Mouse (Mus musculus) forebrain, embryonic 13.5 days (tissue): ENCODE data around the gene Angptl8. TPM values are rescaled to one million over a fixed set of nuclear protein-coding genes. Genes with fewer than 3 reads are reported as not detected.
A peak's percentile ranks its signal among the peaks of the same experiment; 100 is the strongest.

Experiments
- ATAC-seq: fragments of 200-750 bp; cut with Nextera tagmentation; 2 replicates; pipeline ENCODE4 v1.8.0; 2017
- H3K27ac ChIP-seq: fragments of 300-500 bp; sonication (generic); 2 replicates; pipeline ENCODE4 v1.5.1; 2015; ENCODE audit warnings: inconsistent platforms, mild to moderate bottlenecking, moderate library complexity
- H3K27me3 ChIP-seq: fragments of 300-500 bp; sonication (generic); 2 replicates; pipeline ENCODE4 v1.6.1; 2015; ENCODE audit warnings: mild to moderate bottlenecking, inconsistent platforms
- H3K36me3 ChIP-seq: fragments of 300-500 bp; sonication (generic); 2 replicates; pipeline ENCODE4 v1.6.1; 2015; ENCODE audit warnings: mild to moderate bottlenecking, inconsistent platforms; ENCODE audit not compliant: poor library complexity, severe bottlenecking
- H3K4me1 ChIP-seq: fragments of 300-500 bp; sonication (generic); 2 replicates; pipeline ENCODE4 v1.6.1; 2015; ENCODE audit warnings: inconsistent platforms
- H3K4me2 ChIP-seq: fragments of 300-500 bp; sonication (generic); 2 replicates; pipeline ENCODE4 v1.6.1; 2015; ENCODE audit warnings: inconsistent platforms, mild to moderate bottlenecking, moderate library complexity
- H3K4me3 ChIP-seq: fragments of 300-500 bp; sonication (generic); 2 replicates; pipeline ENCODE4 v1.5.1; 2015; ENCODE audit warnings: mild to moderate bottlenecking, inconsistent platforms
- H3K9ac ChIP-seq: fragments of 300-500 bp; sonication (generic); 2 replicates; pipeline ENCODE4 v1.6.1; 2015; ENCODE audit warnings: mild to moderate bottlenecking, inconsistent platforms
- H3K9me3 ChIP-seq: fragments of 300-500 bp; sonication (generic); replicated peaks from 2 replicates; pipeline ENCODE4 v1.6.1; 2016; ENCODE audit warnings: inconsistent platforms
- WGBS: fragments of 180-500 bp; shearing (Covaris S2); methylation state at CpG from one replicate; pipeline ENCODE4 v1.1.7; 2015; 5-methylcytosine and 5-hydroxymethylcytosine counted together
- polyA plus RNA-seq: library from polyadenylated mRNA; unstranded; fragments of >200 nt; fragmentation: Nextera tagmentation; extraction: Ambion mirVana; gene quantifications from 2 replicates; pipeline ENCODE4 v1.2.1, GENCODE M21; 2015

Gene Angptl8
- polyA plus RNA-seq, 1 experiment from 2014 or later = not detected

GRCm38 (mm10) chr9:21818561-21818960 is 16.7 kb upstream of the Angptl8 start:
- Histone ChIP-seq H3K27me3 (no peaks in the 10 kb centered on the region), H3K4me2 (no peak overlapping the region), H3K27ac (no peak overlapping the region), H3K36me3 (peaks cover 4% of the 10 kb centered on the region; the same call in 1 of the 2 replicates), H3K9ac (no peak overlapping the region), H3K4me1 (no peaks in the 10 kb centered on the region), H3K9me3 (no peaks in the 10 kb centered on the region), H3K4me3 (no peak overlapping the region)
- ATAC-seq = no peak
- WGBS = 91% methylated on average over 6 of the region's 6 CpGs

DNA sequence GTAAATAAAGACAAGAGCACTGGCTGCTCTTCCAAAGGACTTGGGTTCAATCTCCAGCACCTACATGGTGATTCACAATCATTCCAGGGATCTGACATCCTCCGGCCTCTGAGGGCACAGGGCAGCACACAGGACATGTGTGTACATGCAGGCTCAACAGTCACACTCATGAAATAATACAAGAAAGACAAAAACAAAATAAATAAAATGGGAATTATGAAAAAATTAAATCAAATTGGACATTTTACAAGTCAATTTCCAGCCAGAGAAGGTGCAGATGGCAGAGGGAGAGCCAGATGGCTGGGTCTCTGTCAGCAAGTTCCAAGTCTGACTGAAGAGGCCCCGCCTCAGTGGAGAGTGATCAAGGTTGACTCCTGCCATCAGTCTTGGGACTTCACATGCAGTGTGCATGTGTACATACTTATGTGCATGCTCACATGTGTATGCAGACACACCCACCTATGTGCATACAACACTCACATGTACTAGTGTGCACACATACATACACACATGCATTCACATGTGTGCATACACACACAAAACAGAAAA is 16.1 kb upstream of the Angptl8 start:
- H3K36me3 ChIP-seq = peaks cover 2% of the 10 kb centered on the region; the same call in 1 of the 2 replicates
- no peaks in the 10 kb centered on the region for H3K27me3 ChIP-seq
- ATAC-seq = peak; percentile 61; the same call in 1 of the 2 replicates
- H3K27ac ChIP-seq = no peak overlapping the region
- H3K9me3 ChIP-seq = no peaks in the 10 kb centered on the region
- H3K4me1 ChIP-seq = no peaks in the 10 kb centered on the region
- no peak overlapping the region for H3K9ac ChIP-seq
- no peak overlapping the region for H3K4me3 ChIP-seq
- H3K4me2 ChIP-seq = no peak overlapping the region
- 89% methylated on average over 2 of the region's 2 CpGs for WGBS

GRCm38 (mm10) chr9:21820183-21820582 is 15.1 kb upstream of the Angptl8 start:
- no peaks in the 10 kb centered on the region for H3K9me3 ChIP-seq
- no peak for ATAC-seq
- no peaks in the 10 kb centered on the region for H3K4me1 ChIP-seq
- no peaks in the 10 kb centered on the region for H3K36me3 ChIP-seq
- no peaks in the 10 kb centered on the region for H3K27me3 ChIP-seq
- 86% methylated on average over 12 of the region's 12 CpGs for WGBS
- H3K4me2 ChIP-seq = no peak overlapping the region
- H3K27ac ChIP-seq = no peak overlapping the region
- no peak overlapping the region for H3K4me3 ChIP-seq
- H3K9ac ChIP-seq = no peak overlapping the region

- H3K4me1 ChIP-seq = no peaks in the 10 kb centered on the region
- H3K27me3 ChIP-seq = no peaks in the 10 kb centered on the region
- no peak overlapping the region for H3K4me3 ChIP-seq
- no peaks in the 10 kb centered on the region for H3K9me3 ChIP-seq
- WGBS = 87% methylated on average over 6 of the region's 6 CpGs
- H3K4me2 ChIP-seq = no peak overlapping the region
- no peaks in the 10 kb centered on the region for H3K36me3 ChIP-seq
- H3K9ac ChIP-seq = no peak overlapping the region
- no peak overlapping the region for H3K27ac ChIP-seq
- ATAC-seq = no peak
Observed at GRCm38 (mm10) chr9:21822686-21823085, 12.6 kb upstream of the Angptl8 start.

GRCm38 (mm10) chr9:21823957-21824356 is 11.4 kb upstream of the Angptl8 start:
- Histone ChIP-seq H3K36me3 (no peaks in the 10 kb centered on the region), H3K4me2 (no peak overlapping the region), H3K27ac (no peak overlapping the region), H3K9ac (no peak overlapping the region), H3K27me3 (no peaks in the 10 kb centered on the region), H3K4me1 (no peaks in the 10 kb centered on the region), H3K9me3 (no peaks in the 10 kb centered on the region), H3K4me3 (no peak overlapping the region)
- no peak for ATAC-seq
- WGBS = 69% methylated on average over 4 of the region's 4 CpGs

DNA sequence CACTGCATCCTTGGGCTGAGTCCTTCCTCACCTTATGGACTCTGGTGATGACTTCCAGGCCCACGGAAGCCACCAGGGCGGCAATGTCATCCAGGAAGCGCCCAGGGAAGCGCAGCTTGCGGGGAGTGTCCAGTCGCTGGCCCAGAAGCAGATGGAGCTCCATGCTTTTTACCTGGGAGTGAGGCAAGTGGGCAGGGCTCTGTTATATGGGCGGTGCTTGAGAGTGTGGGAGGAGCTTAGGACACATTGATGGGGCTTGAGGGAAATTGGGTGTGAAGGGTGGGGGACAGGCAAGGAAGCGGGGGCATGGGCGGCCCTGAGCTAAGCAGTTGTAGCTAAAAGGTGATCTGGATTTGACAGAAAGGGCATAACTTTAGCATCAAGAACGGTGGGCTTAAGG is 10.9 kb upstream of the Angptl8 start:
- no peaks in the 10 kb centered on the region for H3K9me3 ChIP-seq
- WGBS = 71% methylated on average over 10 of the region's 10 CpGs
- no peak overlapping the region for H3K9ac ChIP-seq
- no peak for ATAC-seq
- H3K4me3 ChIP-seq = no peak overlapping the region
- H3K4me1 ChIP-seq = no peaks in the 10 kb centered on the region
- no peak overlapping the region for H3K27ac ChIP-seq
- no peaks in the 10 kb centered on the region for H3K27me3 ChIP-seq
- H3K36me3 ChIP-seq = no peaks in the 10 kb centered on the region
- no peak overlapping the region for H3K4me2 ChIP-seq

DNA sequence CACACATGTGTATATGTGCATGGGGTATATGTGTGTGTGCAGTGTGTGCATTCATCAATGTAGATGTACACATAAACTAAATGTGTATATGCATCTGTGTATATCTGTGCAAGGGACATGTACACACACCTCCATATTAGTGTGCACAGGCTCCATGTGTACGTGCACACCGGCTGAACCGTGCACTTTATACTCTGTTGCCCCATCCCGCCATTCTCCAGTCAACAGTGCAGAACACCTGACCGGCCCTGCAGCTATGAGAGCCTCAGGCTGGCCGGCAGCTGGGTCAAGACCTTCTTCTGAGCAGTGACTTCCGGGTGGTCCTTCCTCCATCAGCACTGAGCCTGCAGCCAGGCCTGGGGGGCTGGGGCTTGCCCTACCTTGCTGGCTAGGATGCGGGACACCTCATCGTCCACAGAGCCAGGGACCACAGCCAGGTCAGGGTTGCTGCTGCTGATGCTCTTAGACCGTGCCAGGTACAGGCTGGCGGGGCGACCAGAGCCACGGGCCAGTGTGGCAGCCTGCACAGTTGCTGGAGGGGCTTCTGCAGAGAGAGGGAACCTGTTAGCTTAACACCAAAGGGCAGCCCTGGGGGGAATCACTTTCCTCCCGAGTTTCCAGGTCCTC is 5.4 kb upstream of the Angptl8 start:
- Histone ChIP-seq H3K27ac (no peak overlapping the region), H3K4me1 (no peaks in the 10 kb centered on the region), H3K9ac (no peak overlapping the region), H3K36me3 (no peaks in the 10 kb centered on the region), H3K4me2 (no peak overlapping the region), H3K27me3 (no peaks in the 10 kb centered on the region), H3K4me3 (no peak overlapping the region), H3K9me3 (no peaks in the 10 kb centered on the region)
- no peak for ATAC-seq
- 91% methylated on average over 14 of the region's 14 CpGs for WGBS

- H3K4me2 ChIP-seq = no peak overlapping the region
Observed at GRCm38 (mm10) chr9:21830461-21830850, 4.9 kb upstream of the Angptl8 start.

DNA sequence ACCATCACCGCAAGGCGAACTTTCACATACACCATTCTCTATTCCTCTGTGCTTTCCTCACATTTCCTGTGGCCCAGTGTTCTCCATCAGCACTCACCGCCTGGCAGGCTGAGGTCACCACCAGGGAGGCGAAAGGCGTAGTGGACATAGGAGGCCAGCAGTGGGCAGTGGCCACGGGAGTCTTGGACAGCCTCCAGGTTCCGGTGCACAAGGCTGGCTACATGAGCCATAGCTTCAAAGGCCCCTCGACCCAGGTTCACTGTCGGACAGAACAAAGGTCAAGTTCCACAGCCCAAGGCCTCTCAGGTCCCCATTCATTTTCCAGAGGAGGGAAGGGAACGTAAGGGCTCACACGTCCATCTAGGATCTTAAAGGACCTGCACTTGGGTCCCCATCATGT is 4.4 kb upstream of the Angptl8 start:
- no peak for ATAC-seq
- H3K4me1 ChIP-seq = no peaks in the 10 kb centered on the region
- no peak overlapping the region for H3K4me3 ChIP-seq
- no peak overlapping the region for H3K27ac ChIP-seq
- H3K27me3 ChIP-seq = no peaks in the 10 kb centered on the region
- no peaks in the 10 kb centered on the region for H3K36me3 ChIP-seq
- H3K9ac ChIP-seq = no peak overlapping the region
- 90% methylated on average over 11 of the region's 11 CpGs for WGBS
- no peaks in the 10 kb centered on the region for H3K9me3 ChIP-seq
- H3K4me2 ChIP-seq = no peak overlapping the region

More at GRCm38 (mm10) chr9:21830461-21830850, 4.9 kb upstream of the Angptl8 start:
- WGBS = 85% methylated on average over 5 of the region's 5 CpGs
- Histone ChIP-seq H3K4me1 (no peaks in the 10 kb centered on the region), H3K9ac (no peak overlapping the region), H3K9me3 (no peaks in the 10 kb centered on the region), H3K27me3 (no peaks in the 10 kb centered on the region), H3K36me3 (no peaks in the 10 kb centered on the region), H3K27ac (no peak overlapping the region), H3K4me3 (no peak overlapping the region)
- no peak for ATAC-seq

GRCm38 (mm10) chr9:21831558-21832240 is 3.6 kb upstream of the Angptl8 start:
- Histone ChIP-seq H3K4me3 (no peak overlapping the region), H3K4me2 (no peak overlapping the region), H3K27me3 (no peaks in the 10 kb centered on the region), H3K9me3 (no peaks in the 10 kb centered on the region), H3K4me1 (no peaks in the 10 kb centered on the region), H3K36me3 (no peaks in the 10 kb centered on the region), H3K27ac (no peak overlapping the region), H3K9ac (no peak overlapping the region)
- WGBS = 91% methylated on average over 20 of the region's 20 CpGs
- ATAC-seq = no peak

GRCm38 (mm10) chr9:21837690-21838089 is 2.4 kb downstream of the Angptl8 start:
- H3K27me3 ChIP-seq = no peaks in the 10 kb centered on the region
- H3K4me1 ChIP-seq = no peaks in the 10 kb centered on the region
- no peak for ATAC-seq
- no peaks in the 10 kb centered on the region for H3K9me3 ChIP-seq
- no peaks in the 10 kb centered on the region for H3K36me3 ChIP-seq
- H3K27ac ChIP-seq = no peak overlapping the region
- no peak overlapping the region for H3K4me2 ChIP-seq
- H3K4me3 ChIP-seq = no peak overlapping the region
- no peak overlapping the region for H3K9ac ChIP-seq
- 92% methylated on average over 2 of the region's 2 CpGs for WGBS

- 52% methylated on average over 8 of the region's 8 CpGs for WGBS
- ATAC-seq = peak; percentile 71; the same call in 1 of the 2 replicates
- Histone ChIP-seq H3K27me3 (no peaks in the 10 kb centered on the region), H3K4me3 (no peak overlapping the region), H3K4me1 (no peaks in the 10 kb centered on the region), H3K4me2 (no peak overlapping the region), H3K36me3 (0 out of 2 replicates have a peak, but pooled peaks cover 2% of the 10 kb centered on the region), H3K9ac (no peak overlapping the region), H3K27ac (no peak overlapping the region), H3K9me3 (no peaks in the 10 kb centered on the region)
Observed at GRCm38 (mm10) chr9:21840115-21840787, 4.9 kb downstream of the Angptl8 start.
